Mouse (Mus musculus) layer of hippocampus, postnatal 14 days (tissue): ENCODE measurements at regions not wholly inside any gene's neighbourhood (a gene's known extent, or its start where the extent isn't known, plus 50 kb on each side); places are given as distances from the start of the nearest gene placed in this dataset.

ENCODE experiments used
- DNase-seq, 2 experiments: peaks; one replicate each; pipeline ENCODE4 v3.0.0; 2021 to 2022; ENCODE audit warnings: low spot score in 2 of 2, mixed read lengths in 1 of 2

DNA sequence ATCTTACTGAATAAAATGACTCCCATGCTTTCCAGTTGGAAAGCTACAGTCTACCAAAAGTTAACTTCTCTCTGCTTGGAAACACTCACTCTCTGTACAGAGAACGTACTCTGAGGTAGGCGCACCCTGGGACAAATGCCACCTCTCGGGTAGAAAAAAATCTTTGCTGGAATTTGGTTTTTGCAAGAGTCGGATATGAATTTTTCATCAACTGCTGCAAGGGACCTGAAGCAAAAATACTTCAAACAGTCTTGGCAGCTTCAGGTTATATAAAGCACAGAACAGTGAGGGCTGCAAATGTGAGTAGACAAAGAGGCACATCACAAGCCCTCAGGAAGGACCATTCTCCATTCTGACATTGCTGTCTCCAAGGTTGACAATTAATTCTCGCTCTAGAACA is 535.4 kb upstream of the Fam84a start:
- no peak for DNase-seq

DNA sequence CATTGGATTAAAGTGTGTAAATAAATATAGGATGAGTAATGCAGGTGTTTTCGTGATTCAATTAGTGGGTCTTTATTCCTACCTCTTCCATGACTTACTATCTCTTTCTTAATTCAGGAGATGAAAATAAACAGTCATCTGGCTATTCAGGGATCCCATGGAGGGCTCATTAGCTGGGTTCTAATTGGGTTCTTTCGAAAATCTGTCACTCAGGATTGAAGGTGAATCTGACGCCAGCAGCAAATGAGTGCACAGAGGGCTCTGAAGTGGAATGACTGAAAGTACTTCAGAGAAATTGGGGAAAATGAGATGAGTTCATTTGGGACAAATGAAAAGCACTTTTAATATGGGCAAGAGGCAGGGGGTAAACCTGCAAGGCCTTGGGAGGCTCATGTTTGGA is 524.4 kb upstream of the Fam84a start:
- no peak for DNase-seq

DNA sequence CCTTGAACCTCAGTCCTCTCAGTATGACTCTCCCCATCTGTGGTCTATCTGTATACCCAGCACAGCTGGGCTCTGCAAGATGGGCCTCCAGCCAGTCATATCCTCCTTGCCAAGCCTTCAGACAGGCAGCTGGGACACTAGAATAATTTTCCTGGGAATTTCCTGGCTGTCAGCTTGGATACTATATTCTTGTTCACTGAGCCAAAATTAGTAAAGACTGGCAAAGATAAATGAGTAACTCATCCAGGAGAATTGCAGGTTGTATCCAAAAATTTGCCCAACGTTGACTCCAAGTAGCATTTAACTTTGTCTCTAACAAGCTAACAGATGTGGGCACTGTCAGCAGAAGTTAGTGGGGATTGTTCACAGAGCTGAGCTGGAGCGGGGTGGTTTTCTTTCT is 514.1 kb upstream of the Fam84a start:
- DNase-seq = peak; percentile 2
